Comparison of ENCODE assay signal across 17 mouse cellular contexts in the genomic region with DNA sequence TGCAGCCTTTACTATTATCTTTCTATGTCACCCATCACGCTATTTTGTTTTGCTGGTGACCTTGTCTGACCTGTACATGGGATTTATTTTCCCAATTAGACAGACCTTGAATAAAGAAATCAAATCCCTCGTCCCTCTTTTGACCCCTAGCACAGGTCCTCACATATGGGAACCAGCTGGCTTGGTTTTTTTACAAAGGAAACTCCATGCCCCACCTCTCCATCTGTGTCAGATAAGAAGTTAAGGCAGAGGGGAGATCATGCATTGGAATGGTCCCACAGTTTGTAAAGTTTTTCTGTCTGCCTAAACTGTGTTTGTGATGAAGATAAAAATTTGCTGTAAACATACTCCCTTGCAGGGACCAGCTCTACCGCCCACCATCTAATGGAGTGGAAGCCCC. TPM values are rescaled to one million over a fixed set of nuclear protein-coding genes. Genes with fewer than 3 reads are reported as not detected.
A peak's percentile ranks its signal among the peaks of the same experiment; 100 is the strongest.
DNase-seq lines count a peak whose midpoint lies in the region; ATAC-seq and TF ChIP-seq lines count a peak whose summit lies in the region.
"Had no signal": no experiment of that assay in that cellular context is flagged by ENCODE, and none has a peak within 500 bp of the region (broad histone marks: within the 10 kb centered on the region; RNA-seq: fewer than 3 reads in every experiment).

No protein-coding gene starts in this region.

- intact Hi-C loops in gastrocnemius, adult 2 months (cut with DNase I), result no loop called here
- intact Hi-C loops in left cerebral cortex, adult 2 months (cut with DNase I), result no loop called here

- 79% methylated on average over 3 of the region's 3 CpGs for WGBS in liver, adult 2 months
- 50% methylated on average over 3 of the region's 3 CpGs for WGBS in liver, embryonic 11.5 days
- WGBS in embryonic facial prominence, embryonic 15.5 days, result 39% methylated on average over 3 of the region's 3 CpGs
- WGBS in neural tube, embryonic 15.5 days, result 40% methylated on average over 3 of the region's 3 CpGs

- no peak overlapping the region for H3K4me3 ChIP-seq in gastrocnemius, adult 2 months
- H3K4me3 ChIP-seq in liver, adult 2 months (ENCODE audit: insufficient read depth, low read depth, low read length), result no peak overlapping the region
- H3K4me3 ChIP-seq in liver, embryonic 11.5 days (ENCODE audit: low read depth, low read length), result no peak overlapping the region
- H3K4me3 ChIP-seq in embryonic facial prominence, embryonic 15.5 days (replicated peaks), result no peak overlapping the region
- H3K4me3 ChIP-seq in neural tube, embryonic 15.5 days (replicated peaks), result no peak overlapping the region
- no peak overlapping the region for H3K4me3 ChIP-seq in left cerebral cortex, adult 2 months
- H3K4me3 ChIP-seq: forebrain, embryonic 12.5 days; heart, embryonic 13.5 days; hindbrain, embryonic 12.5 days; liver, embryonic 15.5 days; midbrain, embryonic 10.5 days had no signal

- TF ChIP-seq CTCF in gastrocnemius, adult 2 months (IDR thresholded peaks at IDR 0.05), result no peak
- no peak for TF ChIP-seq CTCF in liver, adult 2 months (IDR thresholded peaks at IDR 0.05; ENCODE audit: low read depth, low read length)
- no peak for TF ChIP-seq CTCF in left cerebral cortex, adult 2 months (IDR thresholded peaks at IDR 0.05)

- H3K4me1 ChIP-seq in liver, adult 2 months (ENCODE audit: control insufficient read depth, insufficient read depth, low read length), result no peaks in the 10 kb centered on the region
- peaks cover 4% of the 10 kb centered on the region; the same call in 1 of the 2 replicates for H3K4me1 ChIP-seq in liver, embryonic 11.5 days (replicated peaks; ENCODE audit: control insufficient read depth, insufficient read depth, low read length)
- peaks cover 19% of the 10 kb centered on the region for H3K4me1 ChIP-seq in embryonic facial prominence, embryonic 15.5 days
- H3K4me1 ChIP-seq in neural tube, embryonic 15.5 days, result peaks cover 23% of the 10 kb centered on the region
- H3K4me1 ChIP-seq: liver, embryonic 15.5 days had no signal

- H3K79me2 ChIP-seq in liver, adult 2 months (ENCODE audit: control insufficient read depth, insufficient read depth, low read length), result no peaks in the 10 kb centered on the region

- DNase-seq in gastrocnemius, adult 2 months, result no peak
- no peak for DNase-seq in gastrocnemius, adult 8-10 months (ENCODE audit: low spot score in 2 of 2)
- no peak for DNase-seq in liver, adult 2 months (ENCODE audit: extremely low read depth, low read depth, low spot score)
- no peak for DNase-seq in liver, embryonic 11.5 days (ENCODE audit: low spot score)
- DNase-seq in layer of hippocampus, postnatal 25 days (ENCODE audit: extremely low spot score in 1 of 2, low spot score in 1 of 2), result no peak
- DNase-seq in left cerebral cortex, adult 2 months (ENCODE audit: extremely low spot score in 1 of 2, low spot score in 2 of 2), result no peak
- DNase-seq: adrenal gland, adult 8-10 months; cerebellum, postnatal 36 days; gastrocnemius, postnatal 10 days; kidney, postnatal 36 days had no signal

- ATAC-seq in liver, embryonic 11.5 days (replicated peaks; ENCODE audit: low FRiP score), result no peak
- ATAC-seq in embryonic facial prominence, embryonic 15.5 days (ENCODE audit: insufficient number of reproducible peaks, low FRiP score, low TSS enrichment, low read depth), result no peak
- no peak for ATAC-seq in neural tube, embryonic 15.5 days (ENCODE audit: low FRiP score)

- no peak for TF ChIP-seq POLR2A in liver, adult 2 months (IDR thresholded peaks at IDR 0.05; ENCODE audit: extremely low read depth, insufficient read depth, low read length)

- no peaks in the 10 kb centered on the region for H3K27me3 ChIP-seq in liver, adult 2 months (ENCODE audit: control insufficient read depth, insufficient read depth, low read length)
- no peaks in the 10 kb centered on the region for H3K27me3 ChIP-seq in liver, embryonic 11.5 days (replicated peaks; ENCODE audit: control insufficient read depth, insufficient read depth, low read length)
- H3K27me3 ChIP-seq in embryonic facial prominence, embryonic 15.5 days, result no peaks in the 10 kb centered on the region
- H3K27me3 ChIP-seq in neural tube, embryonic 15.5 days (replicated peaks), result no peaks in the 10 kb centered on the region
- H3K27me3 ChIP-seq: forebrain, embryonic 12.5 days; heart, embryonic 13.5 days; hindbrain, embryonic 12.5 days; liver, embryonic 15.5 days had no signal

- H3K9me3 ChIP-seq in liver, embryonic 11.5 days (ENCODE audit: control insufficient read depth, low read length), result no peaks in the 10 kb centered on the region
- H3K9me3 ChIP-seq in embryonic facial prominence, embryonic 15.5 days (replicated peaks), result no peaks in the 10 kb centered on the region
- no peaks in the 10 kb centered on the region for H3K9me3 ChIP-seq in neural tube, embryonic 15.5 days (replicated peaks)
- H3K9me3 ChIP-seq: forebrain, embryonic 12.5 days; heart, embryonic 13.5 days; hindbrain, embryonic 12.5 days; liver, embryonic 15.5 days; midbrain, embryonic 10.5 days had no signal

- H3K27ac ChIP-seq in gastrocnemius, adult 2 months, result peak overlapping the region; percentile 63; the same call in 1 of the 2 replicates
- H3K27ac ChIP-seq in liver, adult 2 months (replicated peaks; ENCODE audit: insufficient read depth, low read depth, low read length), result 0 out of 2 replicates have a peak overlapping the region, but pooled peaks have one; percentile 6
- H3K27ac ChIP-seq in liver, embryonic 11.5 days (ENCODE audit: low read depth, low read length), result no peak overlapping the region
- peak overlapping the region; percentile 75 for H3K27ac ChIP-seq in embryonic facial prominence, embryonic 15.5 days (replicated peaks)
- H3K27ac ChIP-seq in neural tube, embryonic 15.5 days (replicated peaks), result 0 out of 2 replicates have a peak overlapping the region, but pooled peaks have one; percentile 33
- H3K27ac ChIP-seq in left cerebral cortex, adult 2 months, result no peak overlapping the region
- H3K27ac ChIP-seq: forebrain, embryonic 12.5 days; heart, embryonic 13.5 days; hindbrain, embryonic 12.5 days; liver, embryonic 15.5 days; midbrain, embryonic 10.5 days had no signal

- H3K9ac ChIP-seq in liver, adult 2 months (ENCODE audit: low read depth, low read length), result no peak overlapping the region
- H3K9ac ChIP-seq in liver, embryonic 11.5 days (ENCODE audit: low read depth, low read length), result no peak overlapping the region
- H3K9ac ChIP-seq in embryonic facial prominence, embryonic 15.5 days, result no peak overlapping the region
- no peak overlapping the region for H3K9ac ChIP-seq in neural tube, embryonic 15.5 days (replicated peaks)
- H3K9ac ChIP-seq: forebrain, embryonic 12.5 days; heart, embryonic 13.5 days; hindbrain, embryonic 12.5 days; liver, embryonic 15.5 days had no signal

- peaks cover 12% of the 10 kb centered on the region; the same call in 1 of the 2 replicates for H3K36me3 ChIP-seq in liver, adult 2 months (ENCODE audit: control insufficient read depth, insufficient read depth, low read length)
- no peaks in the 10 kb centered on the region for H3K36me3 ChIP-seq in liver, embryonic 11.5 days (ENCODE audit: control insufficient read depth, insufficient read depth, low read length)
- H3K36me3 ChIP-seq in embryonic facial prominence, embryonic 15.5 days, result peaks cover 14% of the 10 kb centered on the region
- no peaks in the 10 kb centered on the region for H3K36me3 ChIP-seq in neural tube, embryonic 15.5 days
- H3K36me3 ChIP-seq: liver, embryonic 15.5 days had no signal

- no peak overlapping the region for H3K4me2 ChIP-seq in liver, embryonic 11.5 days
- H3K4me2 ChIP-seq in embryonic facial prominence, embryonic 15.5 days (replicated peaks), result no peak overlapping the region
- no peak overlapping the region for H3K4me2 ChIP-seq in neural tube, embryonic 15.5 days
- H3K4me2 ChIP-seq: forebrain, embryonic 12.5 days; heart, embryonic 13.5 days; hindbrain, embryonic 12.5 days; liver, embryonic 15.5 days had no signal

RNA-seq across cellular contexts. Expression of a gene that starts 26.1 kb away (rescaled TPM):
- total RNA-seq in gastrocnemius, adult 2 months (2021), result 1 to 10 TPM; 5.5 to 9.0 TPM
- total RNA-seq in gastrocnemius, adult 8-10 months (2022), result 1 to 10 TPM; 2.8 to 6.3 (median 4.4) TPM
- total RNA-seq in liver, adult 2 months (2014; rRNA removed), result 0.74 and 1.8 TPM in 2 replicates
- 3.4 and 4.4 TPM in 2 replicates for polyA plus RNA-seq in liver, adult 2 months (2012; rRNA removed)
- polyA plus RNA-seq in liver, embryonic 11.5 days (2014; fragmentation: Nextera tagmentation; extraction: Ambion mirVana), result 5.2 and 6.6 TPM in 2 replicates
- 22.2 and 22.3 TPM in 2 replicates for polyA plus RNA-seq in embryonic facial prominence, embryonic 15.5 days (2015; fragmentation: Nextera tagmentation; extraction: Ambion mirVana)
- polyA plus RNA-seq in neural tube, embryonic 15.5 days (2015; fragmentation: Nextera tagmentation; extraction: Ambion mirVana), result 3.8 and 9.4 TPM in 2 replicates
- 1 to 10 TPM; 1.9 to 2.0 TPM for total RNA-seq in layer of hippocampus, postnatal 25 days (2021)
- under 1 TPM; 0.61 to 0.82 TPM for total RNA-seq in left cerebral cortex, adult 2 months (2021)

Comparison
In these comparisons a context has a peak if more than half of its experiments do, and no peak if none do; other contexts are left out.
1. H3K27ac ChIP-seq: peak in gastrocnemius, adult 2 months (single experiment), liver, adult 2 months (single experiment), embryonic facial prominence, embryonic 15.5 days (single experiment) and neural tube, embryonic 15.5 days (single experiment); none in liver, embryonic 11.5 days (single experiment) and left cerebral cortex, adult 2 months (single experiment).